Mouse (Mus musculus) spleen, adult 2 months (tissue): Measurements from ENCODE around the gene Zc3h14. TPM values are rescaled to one million over a fixed set of nuclear protein-coding genes. Genes with fewer than 3 reads are reported as not detected.

Experiments used
- DNase-seq, 2 experiments: peaks; one replicate each; pipeline versions ENCODE4 v3.0.0 to v3.0.0-alpha.2; 2012 to 2021; ENCODE audit warnings: low spot score in 2 of 2, low read depth in 1 of 2
- H3K27ac ChIP-seq: fragments of 200-500 bp; 2 replicates; pipeline ENCODE4 v1.5.1; 2012; ENCODE audit warnings: low read length, inconsistent platforms; ENCODE audit not compliant: insufficient read depth
- H3K27me3 ChIP-seq: fragments of 200-500 bp; 2 replicates; pipeline ENCODE4 v1.6.1; 2012; ENCODE audit warnings: mild to moderate bottlenecking, moderate library complexity, low read length, inconsistent platforms; ENCODE audit not compliant: control insufficient read depth, insufficient read depth
- H3K36me3 ChIP-seq: fragments of 200-500 bp; 2 replicates; pipeline ENCODE4 v1.6.1; 2012; ENCODE audit warnings: mild to moderate bottlenecking, low read length, inconsistent platforms; ENCODE audit not compliant: control insufficient read depth, insufficient read depth
- H3K4me1 ChIP-seq: fragments of 200-500 bp; 2 replicates; pipeline ENCODE4 v1.6.1; 2011; ENCODE audit warnings: inconsistent platforms; ENCODE audit not compliant: control insufficient read depth, insufficient read depth, insufficient read length
- H3K4me3 ChIP-seq: fragments of 200-500 bp; 2 replicates; pipeline ENCODE4 v1.5.1; 2011; ENCODE audit warnings: mild to moderate bottlenecking, inconsistent platforms; ENCODE audit not compliant: insufficient read depth, insufficient read length; ENCODE audit errors: extremely low read depth
- CTCF ChIP-seq: fragments of 200-500 bp; IDR thresholded peaks from 2 replicates; pipeline ENCODE4 v1.5.1; 2011; ENCODE audit warnings: mild to moderate bottlenecking, inconsistent platforms; ENCODE audit not compliant: insufficient read depth, insufficient read length, insufficient replicate concordance; ENCODE audit errors: extremely low read depth
- POLR2A ChIP-seq: fragments of 200-500 bp; IDR thresholded peaks from 2 replicates; pipeline ENCODE4 v1.6.1; 2011; ENCODE audit warnings: low read depth, low read length, inconsistent platforms
- WGBS: fragments of 180-500 bp; shearing (Covaris S2); methylation state at CpG from one replicate; pipeline ENCODE4 v1.1.7; 2018; 5-methylcytosine and 5-hydroxymethylcytosine counted together
- polyA plus RNA-seq: library from polyadenylated mRNA; depleted of rRNA; stranded (reverse); fragments of >200 nt; gene quantifications from 2 replicates; pipeline ENCODE4 v1.2.3, GENCODE M21; 2012; rRNA removed

The Zc3h14 gene
- 23.3 and 28.7 TPM in 2 replicates for polyA plus RNA-seq

- H3K4me3 ChIP-seq = peak within 1 kb of the TSS; percentile 92
- H3K36me3 ChIP-seq = no peaks in the 10 kb centered on the region
- H3K27ac ChIP-seq = peak within 1 kb of the TSS; percentile 88
- H3K4me1 ChIP-seq = no peaks in the 10 kb centered on the region; the same call in 1 of the 2 replicates
- no peak for TF ChIP-seq POLR2A
- peak; percentile 32; the same call in 1 of the 2 replicates for TF ChIP-seq CTCF
- peak; percentile 92 to 93 for DNase-seq
- H3K27me3 ChIP-seq = no peaks in the 10 kb centered on the region
- 1% methylated on average over 82 of the region's 87 CpGs for WGBS
Observed at GRCm38 (mm10) chr12:98746746-98747379, at the start of gene Zc3h14. Zc3h14 (plus strand) TSS chr12:98746964.

GRCm38 (mm10) chr12:98697202-98697601 is 49.6 kb upstream of the Zc3h14 start:
- no peak for TF ChIP-seq POLR2A
- no peak for TF ChIP-seq CTCF
- Histone ChIP-seq H3K27me3 (no peaks in the 10 kb centered on the region), H3K4me3 (no peak overlapping the region), H3K4me1 (no peaks in the 10 kb centered on the region), H3K27ac (no peak overlapping the region), H3K36me3 (peaks cover 3% of the 10 kb centered on the region)
- 77% methylated on average over 5 of the region's 5 CpGs for WGBS
- no peak for DNase-seq

- no peaks in the 10 kb centered on the region for H3K27me3 ChIP-seq
- peaks cover 3% of the 10 kb centered on the region for H3K36me3 ChIP-seq
- H3K4me3 ChIP-seq = no peak overlapping the region
- WGBS = 93% methylated on average over 9 of the region's 9 CpGs
- H3K4me1 ChIP-seq = no peaks in the 10 kb centered on the region
- no peak overlapping the region for H3K27ac ChIP-seq
- TF ChIP-seq POLR2A = no peak
- TF ChIP-seq CTCF = no peak
- DNase-seq = no peak
Observed at GRCm38 (mm10) chr12:98701564-98701963, 45.2 kb upstream of the Zc3h14 start.

- no peaks in the 10 kb centered on the region for H3K27me3 ChIP-seq
- 38% methylated on average over 2 of the region's 2 CpGs for WGBS
- peaks cover 2% of the 10 kb centered on the region; the same call in 1 of the 2 replicates for H3K36me3 ChIP-seq
- H3K4me3 ChIP-seq = no peak overlapping the region
- DNase-seq = no peak
- no peaks in the 10 kb centered on the region for H3K4me1 ChIP-seq
- no peak overlapping the region for H3K27ac ChIP-seq
- TF ChIP-seq CTCF = no peak
- TF ChIP-seq POLR2A = no peak
Observed at GRCm38 (mm10) chr12:98703554-98703953, 43.2 kb upstream of the Zc3h14 start.

- TF ChIP-seq CTCF (no peak), POLR2A (no peak)
- no peak overlapping the region for H3K4me3 ChIP-seq
- H3K27ac ChIP-seq = no peak overlapping the region
- no peaks in the 10 kb centered on the region for H3K36me3 ChIP-seq
- no peaks in the 10 kb centered on the region for H3K27me3 ChIP-seq
- 73% methylated on average over 10 of the region's 10 CpGs for WGBS
- no peak for DNase-seq
- H3K4me1 ChIP-seq = no peaks in the 10 kb centered on the region
Observed at GRCm38 (mm10) chr12:98703961-98704360, 42.8 kb upstream of the Zc3h14 start.

GRCm38 (mm10) chr12:98712819-98713218 is 33.9 kb upstream of the Zc3h14 start:
- no peaks in the 10 kb centered on the region for H3K36me3 ChIP-seq
- DNase-seq = no peak
- 89% methylated on average over 6 of the region's 6 CpGs for WGBS
- H3K4me3 ChIP-seq = no peak overlapping the region
- no peaks in the 10 kb centered on the region for H3K4me1 ChIP-seq
- H3K27ac ChIP-seq = no peak overlapping the region
- TF ChIP-seq POLR2A (no peak), CTCF (no peak)
- no peaks in the 10 kb centered on the region for H3K27me3 ChIP-seq

- Histone ChIP-seq H3K27me3 (no peaks in the 10 kb centered on the region), H3K27ac (no peak overlapping the region), H3K4me3 (no peak overlapping the region), H3K4me1 (no peaks in the 10 kb centered on the region), H3K36me3 (no peaks in the 10 kb centered on the region)
- TF ChIP-seq POLR2A (no peak), CTCF (no peak)
- WGBS = 88% methylated on average over 7 of the region's 7 CpGs
- no peak for DNase-seq
Observed at GRCm38 (mm10) chr12:98713621-98714103, 33.1 kb upstream of the Zc3h14 start.
